Mouse (Mus musculus) kidney, adult 2 months (tissue): Measurements from ENCODE around the gene Atf3.

Experiments
- CTCF ChIP-seq: fragments of 200-500 bp; conservative IDR thresholded peaks from 2 replicates; pipeline ENCODE4 v1.5.1; 2011; ENCODE audit warnings: low read depth, mild to moderate bottlenecking, control low read depth, low read length, moderate library complexity, mixed read lengths; ENCODE audit not compliant: insufficient read depth, insufficient read length
- POLR2A ChIP-seq: fragments of 200-500 bp; IDR thresholded peaks from one replicate; pipeline ENCODE4 v1.6.1; 2011; ENCODE audit warnings: low read depth, low read length, control low read depth

- no peak for TF ChIP-seq POLR2A
- no peak for TF ChIP-seq CTCF
Observed at GRCm38 (mm10) chr1:191122744-191123143, 95.1 kb downstream of the Atf3 start.
